Mouse (Mus musculus) brown adipose tissue, adult 24 weeks (tissue): ENCODE data around the gene Slx1b. TPM values are rescaled to one million over a fixed set of nuclear protein-coding genes. Genes with fewer than 3 reads are reported as not detected.
A peak's percentile ranks its signal among the peaks of the same experiment; 100 is the strongest.

Source experiments
- H3K27ac ChIP-seq: fragments of 200-500 bp; replicated peaks from 2 replicates; pipeline ENCODE4 v1.5.1; 2012; ENCODE audit warnings: low read depth, mild to moderate bottlenecking, low read length
- H3K4me1 ChIP-seq: fragments of 200-500 bp; 2 replicates; pipeline ENCODE4 v1.6.1; 2012; ENCODE audit warnings: low read length, mixed read lengths; ENCODE audit not compliant: control insufficient read depth, insufficient read depth, insufficient read length
- H3K4me3 ChIP-seq: fragments of 200-500 bp; 2 replicates; pipeline ENCODE4 v1.5.1; 2012; ENCODE audit warnings: low read depth, mild to moderate bottlenecking, low read length, moderate library complexity; ENCODE audit not compliant: insufficient read depth
- polyA plus RNA-seq: library from polyadenylated mRNA; stranded (reverse); fragments of >200 nt; gene quantifications from 2 replicates; pipeline ENCODE4 v1.2.4, GENCODE M21; 2012; ENCODE audit not compliant: missing spikeins, insufficient read depth, insufficient read length

The Slx1b gene
- polyA plus RNA-seq, 1 experiment = 5.8 TPM

DNA sequence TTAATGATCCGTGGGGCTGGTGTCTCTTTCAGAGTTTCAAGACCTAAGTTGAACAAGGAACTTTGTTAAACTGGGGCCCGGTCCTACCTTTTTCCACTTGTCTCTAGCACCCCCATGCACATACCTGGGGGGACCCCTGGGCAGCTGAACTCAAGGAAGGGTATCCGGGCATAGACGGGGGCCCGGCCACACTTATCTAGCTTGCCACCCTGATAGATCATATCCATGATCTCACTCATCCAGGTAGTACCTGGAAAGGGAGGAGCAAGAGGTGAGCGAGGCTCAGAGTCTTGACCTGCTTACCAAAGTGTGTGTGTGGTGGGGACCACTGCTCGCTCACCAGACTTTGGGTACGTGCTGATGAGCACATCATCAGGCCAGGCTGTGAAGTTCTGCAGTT, 20.5 kb downstream of the Slx1b start:
- H3K4me3 ChIP-seq = peak overlapping the region; percentile 76
- peak overlapping the region; percentile 99 for H3K27ac ChIP-seq

DNA sequence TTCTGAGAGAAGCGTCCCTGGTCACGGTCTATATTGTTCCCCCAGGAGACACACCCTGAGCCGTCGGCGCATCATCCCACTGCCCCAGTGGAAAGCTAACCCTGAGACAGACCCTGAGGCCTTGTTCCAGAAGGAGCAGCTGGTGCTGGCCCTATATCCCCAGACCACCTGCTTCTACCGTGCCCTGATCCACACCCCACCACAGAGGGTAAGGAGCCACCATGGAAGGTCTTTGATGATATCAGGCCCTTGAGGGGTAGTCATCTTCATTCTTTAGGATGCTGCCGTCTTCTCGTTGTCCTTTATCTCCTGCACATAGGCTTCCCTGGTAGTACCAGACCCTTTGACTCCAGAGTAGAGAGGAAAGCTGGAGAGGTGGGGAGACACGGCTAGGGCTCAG, 23.5 kb downstream of the Slx1b start:
- H3K27ac ChIP-seq = no peak overlapping the region
- no peak overlapping the region for H3K4me3 ChIP-seq
- H3K4me1 ChIP-seq = peaks cover 30% of the 10 kb centered on the region

More for the DNA sequence above, 20.5 kb downstream of the Slx1b start:
- H3K4me1 ChIP-seq = peaks cover 18% of the 10 kb centered on the region

- Histone ChIP-seq H3K4me3 (no peak overlapping the region), H3K27ac (no peak overlapping the region), H3K4me1 (peaks cover 19% of the 10 kb centered on the region; the same call in 1 of the 2 replicates)
These were observed 25.4 kb downstream of the Slx1b start for GRCm38 (mm10) chr7:126670152-126670551.

- Histone ChIP-seq H3K4me3 (no peak overlapping the region), H3K4me1 (peaks cover 25% of the 10 kb centered on the region), H3K27ac (peak overlapping the region; percentile 79)
These were observed 27.1 kb downstream of the Slx1b start for GRCm38 (mm10) chr7:126668452-126668851.

DNA sequence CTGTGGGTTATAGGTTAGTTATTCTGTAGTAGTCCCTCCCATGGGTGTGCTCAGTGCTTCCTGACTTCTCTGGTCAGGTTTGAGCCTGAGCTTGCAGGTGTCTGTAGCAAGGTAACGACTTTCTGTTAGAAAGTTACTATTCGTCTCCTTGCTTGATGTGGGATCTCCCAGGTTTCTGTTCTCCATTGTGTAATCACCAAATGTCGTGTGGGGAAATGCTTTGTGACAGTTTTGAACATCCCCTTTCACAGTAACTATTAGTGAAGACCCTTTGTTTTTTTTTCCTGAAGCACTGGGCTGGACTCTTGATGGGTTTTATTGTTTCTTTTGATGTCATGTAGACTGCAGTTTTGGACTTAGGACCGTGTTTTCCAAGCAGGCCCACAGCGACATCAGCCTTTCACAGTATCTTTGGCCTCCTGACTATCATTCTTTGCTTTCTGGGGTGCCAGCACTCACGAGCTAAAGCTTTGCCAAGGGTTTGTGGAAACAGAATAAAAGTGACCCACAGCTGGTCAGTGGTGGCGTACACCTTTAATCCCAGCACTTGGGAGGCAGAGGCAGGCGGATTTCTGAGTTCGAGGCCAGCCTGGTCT, 28.0 kb downstream of the Slx1b start:
- H3K27ac ChIP-seq = peak overlapping the region; percentile 79
- no peak overlapping the region for H3K4me3 ChIP-seq

DNA sequence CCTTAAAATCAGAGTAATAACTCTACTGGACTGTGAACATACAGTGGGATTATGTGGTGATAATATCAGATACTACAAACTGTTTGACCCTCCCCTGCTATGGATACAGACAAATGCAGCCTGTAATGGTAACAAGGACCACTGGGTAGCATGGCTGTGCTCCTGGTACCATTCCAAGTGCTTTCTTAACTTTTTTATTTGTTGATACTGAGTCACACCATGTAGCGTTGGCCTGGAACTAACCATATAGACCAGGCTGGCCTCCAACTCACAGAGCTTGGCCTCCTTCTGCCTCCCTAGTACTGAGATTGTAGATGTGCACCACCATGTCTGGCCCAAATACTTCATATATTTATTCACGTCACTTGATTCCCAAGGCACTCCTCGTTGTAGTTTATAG, 30.3 kb downstream of the Slx1b start:
- no peak overlapping the region for H3K27ac ChIP-seq
- peaks cover 25% of the 10 kb centered on the region for H3K4me1 ChIP-seq
- H3K4me3 ChIP-seq = no peak overlapping the region

More for the DNA sequence above, 28.0 kb downstream of the Slx1b start:
- peaks cover 25% of the 10 kb centered on the region for H3K4me1 ChIP-seq

- no peak overlapping the region for H3K4me3 ChIP-seq
- peaks cover 22% of the 10 kb centered on the region for H3K4me1 ChIP-seq
- peak overlapping the region; percentile 33 for H3K27ac ChIP-seq
These were observed 31.9 kb downstream of the Slx1b start for GRCm38 (mm10) chr7:126663646-126664045.

GRCm38 (mm10) chr7:126659771-126660170, 35.8 kb downstream of the Slx1b start:
- peaks cover 15% of the 10 kb centered on the region for H3K4me1 ChIP-seq
- H3K4me3 ChIP-seq = no peak overlapping the region
- H3K27ac ChIP-seq = no peak overlapping the region

- H3K4me1 ChIP-seq = peaks cover 11% of the 10 kb centered on the region
- no peak overlapping the region for H3K4me3 ChIP-seq
- H3K27ac ChIP-seq = no peak overlapping the region
These were observed 38.1 kb downstream of the Slx1b start for GRCm38 (mm10) chr7:126657522-126657921.

- Histone ChIP-seq H3K4me1 (peaks cover 14% of the 10 kb centered on the region), H3K27ac (0 out of 2 replicates have a peak overlapping the region, but pooled peaks have one; percentile 54), H3K4me3 (no peak overlapping the region)
These were observed 39.9 kb downstream of the Slx1b start for GRCm38 (mm10) chr7:126655695-126656094.

DNA sequence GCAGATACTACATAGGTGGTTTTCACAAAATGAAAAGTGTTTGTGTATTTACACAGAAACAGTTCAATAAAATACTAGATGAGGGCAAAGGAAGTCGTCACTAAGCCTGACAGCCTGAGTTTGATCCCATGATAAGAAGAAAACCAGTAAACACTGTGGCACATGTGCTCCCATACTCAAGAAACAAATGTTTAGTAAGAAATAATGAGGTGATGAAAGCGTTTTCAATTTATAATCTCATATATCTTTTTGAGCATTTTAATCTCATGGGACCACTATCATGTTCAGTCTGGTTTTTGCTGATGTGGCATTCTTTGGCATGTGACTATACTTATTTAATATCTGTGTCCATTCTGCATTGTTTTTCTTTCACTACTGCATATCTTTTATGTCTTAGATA, 41.6 kb downstream of the Slx1b start:
- Histone ChIP-seq H3K4me1 (peaks cover 14% of the 10 kb centered on the region), H3K27ac (no peak overlapping the region), H3K4me3 (no peak overlapping the region)

GRCm38 (mm10) chr7:126650852-126651251, 44.7 kb downstream of the Slx1b start:
- Histone ChIP-seq H3K4me1 (peaks cover 20% of the 10 kb centered on the region), H3K4me3 (no peak overlapping the region), H3K27ac (0 out of 2 replicates have a peak overlapping the region, but pooled peaks have one; percentile 15)

DNA sequence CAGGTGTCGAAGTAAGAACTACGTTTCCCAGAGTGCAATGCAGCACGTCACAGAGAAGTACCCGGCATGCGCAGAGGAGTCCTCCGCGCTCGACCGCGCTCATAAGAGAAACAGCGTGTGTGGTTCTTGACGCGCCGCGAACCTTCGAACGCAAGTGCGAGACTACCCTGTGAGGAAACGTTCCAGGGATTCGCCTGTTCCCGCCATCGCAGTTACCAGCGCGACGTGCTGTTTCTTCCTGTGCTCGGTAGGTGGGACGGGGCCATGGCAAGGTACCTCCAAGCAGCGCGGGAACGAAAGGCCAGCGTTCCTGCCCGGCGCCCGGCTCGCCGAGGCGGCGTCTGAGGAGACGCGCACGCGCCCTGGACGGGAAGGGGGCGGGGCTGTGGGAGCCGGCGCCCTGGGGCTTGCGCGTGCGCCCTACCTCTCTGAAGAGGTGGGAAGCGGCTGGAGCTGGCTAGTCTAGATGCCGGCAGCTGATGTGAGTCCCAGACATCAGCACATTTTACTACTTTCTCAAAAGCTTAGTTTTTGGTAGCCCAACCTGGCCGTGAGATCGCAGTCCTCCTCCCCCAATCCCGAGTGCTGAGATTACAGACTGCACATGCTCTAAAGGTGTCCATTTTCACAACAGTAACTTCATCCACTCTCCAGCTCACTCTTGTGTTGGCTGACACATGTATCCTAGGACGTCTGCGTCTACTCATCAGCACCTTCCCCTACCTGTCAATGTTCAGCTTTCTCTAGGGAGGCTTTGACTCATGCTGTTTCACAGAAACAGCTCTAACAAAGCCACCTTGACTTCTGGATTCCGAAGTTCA, 46.1 kb downstream of the Slx1b start, which contains the start of gene Sgf29:
Gene Sgf29 (plus strand): TSS at position 79 of the 821 bp plus-strand sequence.
- peaks cover 11% of the 10 kb centered on the region; the same call in 1 of the 2 replicates for H3K4me1 ChIP-seq
- peak within 1 kb of the TSS; percentile 85 for H3K4me3 ChIP-seq
- peak within 1 kb of the TSS; percentile 97 for H3K27ac ChIP-seq

- H3K4me3 ChIP-seq = no peak overlapping the region
- H3K27ac ChIP-seq = no peak overlapping the region
- peaks cover 11% of the 10 kb centered on the region; the same call in 1 of the 2 replicates for H3K4me1 ChIP-seq
These were observed 47.1 kb downstream of the Slx1b start for GRCm38 (mm10) chr7:126648486-126648885.

DNA sequence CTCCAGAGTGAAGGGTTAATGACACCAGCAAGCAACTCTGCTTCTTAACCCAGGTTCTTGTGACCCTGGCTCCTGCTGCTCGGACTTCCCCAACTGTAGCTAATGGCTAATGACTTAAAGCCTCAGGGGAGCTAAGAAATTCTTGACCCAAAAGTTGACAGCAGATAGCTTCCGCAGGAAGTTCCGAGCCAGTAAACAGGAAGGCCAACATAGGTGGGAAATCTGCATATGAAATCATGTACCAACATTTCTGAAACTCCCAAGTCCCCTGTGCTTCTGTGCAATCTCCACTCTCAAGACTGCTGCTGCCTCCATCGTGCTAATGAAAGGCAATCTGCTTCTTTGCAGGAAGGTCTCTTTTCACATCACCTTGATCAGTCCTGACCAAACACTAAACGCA, 49.9 kb downstream of the Slx1b start:
- Histone ChIP-seq H3K27ac (peak overlapping the region; percentile 96), H3K4me1 (peaks cover 8% of the 10 kb centered on the region; the same call in 1 of the 2 replicates), H3K4me3 (no peak overlapping the region)
